Mouse (Mus musculus) MEL (cell line): ENCODE results near the gene Filip1l.

Experiments used
- CTCF ChIP-seq, 3 experiments: IDR thresholded peaks in 2 of 3; conservative IDR thresholded peaks in 1 of 3; 2 replicates each; pipeline ENCODE4 v1.5.1; 2011 to 2012; ENCODE audit warnings: low read length in 3 of 3, low read depth in 2 of 3, mild to moderate bottlenecking in 2 of 3, improper control_type of control experiment in 1 of 3, inconsistent platforms in 1 of 3, mixed read lengths in 1 of 3, moderate library complexity in 1 of 3; ENCODE audit not compliant: control insufficient read depth in 1 of 3, insufficient read depth in 1 of 3, poor library complexity in 1 of 3, severe bottlenecking in 1 of 3
- POLR2A ChIP-seq, 2 experiments: IDR thresholded peaks; 2 replicates each; pipeline ENCODE4 v1.6.1; 2011 to 2012; ENCODE audit warnings: low read length in 2 of 2, mild to moderate bottlenecking in 2 of 2, control low read depth in 1 of 2, improper control_type of control experiment in 1 of 2, low read depth in 1 of 2, moderate library complexity in 1 of 2; ENCODE audit not compliant: control insufficient read depth in 1 of 2, insufficient read depth in 1 of 2, poor library complexity in 1 of 2

GRCm38 (mm10) chr16:57359251-57359650, 6.4 kb downstream of the Filip1l start:
- TF ChIP-seq POLR2A (IDR thresholded peaks at IDR 0.05; ENCODE audit: control insufficient read depth in 1 of 2, insufficient read depth in 1 of 2, low read depth in 1 of 2, low read length in 2 of 2, poor library complexity in 1 of 2) (no peak), CTCF (IDR thresholded peaks at IDR 0.05 in 2 of 3, conservative IDR thresholded peaks at IDR 0.05 in 1 of 3; ENCODE audit: control insufficient read depth in 1 of 3, insufficient read depth in 1 of 3, low read depth in 2 of 3, low read length in 3 of 3, poor library complexity in 1 of 3, severe bottlenecking in 1 of 3) (no peak)
